Mouse (Mus musculus): ENCODE data around the gene Slc3a1. TPM values are rescaled to one million over a fixed set of nuclear protein-coding genes. Genes with fewer than 3 reads are reported as not detected.

Gene Slc3a1
- polyA plus RNA-seq, 1 experiment: not detected

GRCm38 (mm10) chr17:85071088-85071775 is 43.1 kb downstream of the Slc3a1 start:
- WGBS: 90% methylated on average over 8 of the region's 8 CpGs
- no peak overlapping the region for H3K27ac ChIP-seq (ENCODE audit: insufficient read depth, low read depth, low read length)
- H3K4me3 ChIP-seq (ENCODE audit: insufficient read depth, low read depth, low read length): no peak overlapping the region
- TF ChIP-seq CTCF (IDR thresholded peaks at IDR 0.05; ENCODE audit: insufficient read depth, low read depth, low read length) (no peak), POLR2A (IDR thresholded peaks at IDR 0.05; ENCODE audit: insufficient read depth, low read depth, low read length) (no peak)
- peaks cover 18% of the 10 kb centered on the region for H3K4me1 ChIP-seq (ENCODE audit: control insufficient read depth, insufficient read depth, low read length)

DNA sequence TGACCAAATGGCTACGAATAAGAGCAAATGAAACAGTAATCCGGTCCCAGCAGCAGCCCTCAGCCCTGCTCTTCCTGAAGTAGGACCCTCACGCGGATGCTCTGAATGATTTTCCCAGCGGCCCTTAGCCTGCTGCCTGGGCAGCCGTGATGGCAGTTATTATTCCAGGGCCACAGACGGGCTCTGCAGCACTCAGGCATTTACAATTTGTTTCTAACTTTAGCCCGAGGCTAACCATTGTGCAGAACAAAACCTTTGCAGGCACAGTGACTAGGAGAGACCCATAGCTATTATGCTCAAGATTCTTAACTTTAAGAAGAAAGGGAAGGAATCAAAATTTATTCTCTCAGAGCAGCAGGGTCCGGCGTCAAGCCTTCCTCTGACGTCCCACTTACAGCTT is 44.2 kb downstream of the Slc3a1 start:
- H3K4me1 ChIP-seq (ENCODE audit: control insufficient read depth, insufficient read depth, low read length): peaks cover 16% of the 10 kb centered on the region
- no peak for TF ChIP-seq POLR2A (IDR thresholded peaks at IDR 0.05; ENCODE audit: insufficient read depth, low read depth, low read length)
- TF ChIP-seq CTCF (IDR thresholded peaks at IDR 0.05; ENCODE audit: insufficient read depth, low read depth, low read length): no peak
- H3K27ac ChIP-seq (ENCODE audit: insufficient read depth, low read depth, low read length): 0 out of 2 replicates have a peak overlapping the region, but pooled peaks have one; percentile 67
- 31% methylated on average over 11 of the region's 11 CpGs for WGBS
- H3K4me3 ChIP-seq (ENCODE audit: insufficient read depth, low read depth, low read length): no peak overlapping the region

DNA sequence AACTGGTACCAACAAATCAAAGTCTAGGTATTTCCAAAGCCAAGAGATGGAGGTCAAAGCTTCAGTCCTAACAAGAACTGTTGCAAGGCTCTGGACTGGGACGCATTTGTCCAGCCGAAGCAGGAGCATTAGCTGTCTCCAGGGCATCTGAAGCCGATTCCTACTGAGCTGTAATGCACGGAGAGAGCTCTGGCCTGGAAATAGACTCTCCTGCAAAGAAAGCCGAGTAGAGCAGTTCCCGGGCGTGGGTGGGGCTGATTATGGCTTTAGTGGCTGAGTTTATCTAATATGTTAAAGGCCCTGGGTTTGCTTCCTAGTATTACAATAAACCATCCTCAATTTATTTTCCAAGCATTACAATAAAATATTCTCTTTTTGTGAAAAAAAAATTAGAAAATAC is 45.0 kb downstream of the Slc3a1 start:
- peak overlapping the region; percentile 67; the same call in 1 of the 2 replicates for H3K27ac ChIP-seq (ENCODE audit: insufficient read depth, low read depth, low read length)
- TF ChIP-seq POLR2A (IDR thresholded peaks at IDR 0.05; ENCODE audit: insufficient read depth, low read depth, low read length) (no peak), CTCF (IDR thresholded peaks at IDR 0.05; ENCODE audit: insufficient read depth, low read depth, low read length) (no peak)
- H3K4me3 ChIP-seq (ENCODE audit: insufficient read depth, low read depth, low read length): no peak overlapping the region
- H3K4me1 ChIP-seq (ENCODE audit: control insufficient read depth, insufficient read depth, low read length): peaks cover 15% of the 10 kb centered on the region
- WGBS: 24% methylated on average over 7 of the region's 7 CpGs

DNA sequence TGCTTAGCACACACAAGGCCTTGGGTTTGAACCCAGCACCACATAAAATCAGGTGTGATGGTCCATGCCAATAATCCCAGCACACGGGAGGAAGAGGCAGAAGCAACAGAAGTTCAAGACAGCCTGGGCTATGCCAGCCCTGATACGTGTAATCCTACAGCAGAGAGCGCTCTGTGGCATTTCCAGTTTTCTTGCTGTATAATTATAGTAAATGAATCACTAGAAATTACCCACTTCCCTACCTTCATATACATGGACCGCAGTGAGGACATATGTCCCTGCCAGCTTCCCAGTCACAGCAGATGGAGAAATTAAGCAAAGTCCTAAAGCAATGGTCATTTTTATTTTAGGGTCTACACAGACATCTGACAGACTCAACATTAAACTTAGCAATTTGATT is 45.9 kb downstream of the Slc3a1 start:
- Histone ChIP-seq H3K27ac (ENCODE audit: insufficient read depth, low read depth, low read length) (no peak overlapping the region), H3K4me1 (ENCODE audit: control insufficient read depth, insufficient read depth, low read length) (peaks cover 15% of the 10 kb centered on the region)
- 41% methylated on average over 4 of the region's 4 CpGs for WGBS

DNA sequence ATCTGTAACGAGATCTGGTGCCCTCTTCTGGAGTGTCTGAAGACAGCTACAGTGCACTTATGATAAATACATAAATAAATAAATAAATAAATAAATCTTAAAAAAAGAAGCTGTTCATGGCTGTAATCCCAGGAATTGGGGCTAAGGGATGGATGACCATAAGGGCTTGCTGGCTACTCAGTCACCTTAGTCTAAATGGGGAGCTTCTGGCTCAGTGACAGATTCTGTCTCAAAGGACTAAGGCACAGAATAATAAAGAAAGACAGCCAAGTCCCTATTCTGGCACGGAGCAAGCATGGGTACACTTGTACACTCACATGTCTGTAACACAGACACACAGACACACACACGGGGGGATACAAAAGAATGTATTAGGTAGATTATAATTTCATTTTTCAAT is 51.1 kb downstream of the Slc3a1 start:
- TF ChIP-seq POLR2A (IDR thresholded peaks at IDR 0.05; ENCODE audit: insufficient read depth, low read depth, low read length) (no peak), CTCF (IDR thresholded peaks at IDR 0.05; ENCODE audit: insufficient read depth, low read depth, low read length) (no peak)
- peaks cover 5% of the 10 kb centered on the region; the same call in 1 of the 2 replicates for H3K4me1 ChIP-seq (ENCODE audit: control insufficient read depth, insufficient read depth, low read length)
- no peak overlapping the region for H3K27ac ChIP-seq (ENCODE audit: insufficient read depth, low read depth, low read length)
- no peak overlapping the region for H3K4me3 ChIP-seq (ENCODE audit: insufficient read depth, low read depth, low read length)
- WGBS: 66% methylated on average over 3 of the region's 3 CpGs

More for the DNA sequence above, 45.9 kb downstream of the Slc3a1 start:
- no peak for TF ChIP-seq CTCF (IDR thresholded peaks at IDR 0.05; ENCODE audit: insufficient read depth, low read depth, low read length)
- TF ChIP-seq POLR2A (IDR thresholded peaks at IDR 0.05; ENCODE audit: insufficient read depth, low read depth, low read length): no peak
- H3K4me3 ChIP-seq (ENCODE audit: insufficient read depth, low read depth, low read length): no peak overlapping the region

DNA sequence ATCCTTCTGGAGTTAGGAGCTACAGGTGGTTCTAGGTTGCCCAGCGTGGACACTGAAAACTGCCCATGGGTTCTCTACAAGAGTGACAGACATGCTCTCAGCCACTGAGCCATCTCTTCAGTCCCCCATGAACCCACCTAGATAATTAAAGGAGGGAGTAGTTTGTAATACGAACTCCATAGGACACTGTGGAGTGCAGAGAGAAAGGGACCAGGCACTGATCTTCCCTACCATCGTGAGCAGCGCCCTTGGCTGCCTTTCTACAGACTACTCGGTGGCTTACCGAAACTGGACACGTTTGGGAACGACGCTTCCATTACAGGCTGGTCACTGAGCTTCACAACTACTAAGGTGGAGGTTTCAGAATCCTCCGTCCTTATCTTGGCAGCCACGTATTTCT is 52.6 kb downstream of the Slc3a1 start:
- TF ChIP-seq CTCF (IDR thresholded peaks at IDR 0.05; ENCODE audit: insufficient read depth, low read depth, low read length) (no peak), POLR2A (IDR thresholded peaks at IDR 0.05; ENCODE audit: insufficient read depth, low read depth, low read length) (no peak)
- Histone ChIP-seq H3K4me3 (ENCODE audit: insufficient read depth, low read depth, low read length) (no peak overlapping the region), H3K4me1 (ENCODE audit: control insufficient read depth, insufficient read depth, low read length) (no peaks in the 10 kb centered on the region), H3K27ac (ENCODE audit: insufficient read depth, low read depth, low read length) (no peak overlapping the region)
- WGBS: 94% methylated on average over 11 of the region's 11 CpGs

DNA sequence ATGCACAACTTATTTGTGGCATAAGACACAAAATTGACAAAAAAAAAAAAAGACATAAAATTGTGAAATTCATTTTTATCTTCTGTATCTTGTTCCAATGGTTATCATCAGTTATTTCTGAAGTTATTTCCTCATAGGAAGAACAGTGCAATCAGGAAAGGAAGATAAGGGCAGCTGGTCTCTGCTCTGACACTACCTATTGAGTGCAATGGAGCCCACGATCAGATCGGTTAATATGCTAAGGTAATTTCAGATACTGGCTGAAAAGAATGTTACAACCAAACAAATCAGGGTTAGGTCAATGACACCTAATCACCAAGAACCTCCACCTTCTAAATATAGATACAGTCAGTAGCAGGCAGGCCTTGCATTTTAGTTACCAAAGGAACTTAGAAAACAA is 57.2 kb downstream of the Slc3a1 start:
- TF ChIP-seq POLR2A (IDR thresholded peaks at IDR 0.05; ENCODE audit: insufficient read depth, low read depth, low read length) (no peak), CTCF (IDR thresholded peaks at IDR 0.05; ENCODE audit: insufficient read depth, low read depth, low read length) (no peak)
- H3K4me1 ChIP-seq (ENCODE audit: control insufficient read depth, insufficient read depth, low read length): peaks cover 10% of the 10 kb centered on the region
- H3K4me3 ChIP-seq (ENCODE audit: insufficient read depth, low read depth, low read length): no peak overlapping the region
- H3K27ac ChIP-seq (ENCODE audit: insufficient read depth, low read depth, low read length): no peak overlapping the region
- WGBS: 95% methylated on average over 2 of the region's 2 CpGs

GRCm38 (mm10) chr17:85086501-85086900 is 58.3 kb downstream of the Slc3a1 start:
- Histone ChIP-seq H3K4me1 (ENCODE audit: control insufficient read depth, insufficient read depth, low read length) (peaks cover 10% of the 10 kb centered on the region), H3K4me3 (ENCODE audit: insufficient read depth, low read depth, low read length) (no peak overlapping the region), H3K27ac (ENCODE audit: insufficient read depth, low read depth, low read length) (no peak overlapping the region)
- no peak for TF ChIP-seq CTCF (IDR thresholded peaks at IDR 0.05; ENCODE audit: insufficient read depth, low read depth, low read length)
- TF ChIP-seq POLR2A (IDR thresholded peaks at IDR 0.05; ENCODE audit: insufficient read depth, low read depth, low read length): no peak
- 44% methylated on average over 1 of the region's 1 CpGs for WGBS

DNA sequence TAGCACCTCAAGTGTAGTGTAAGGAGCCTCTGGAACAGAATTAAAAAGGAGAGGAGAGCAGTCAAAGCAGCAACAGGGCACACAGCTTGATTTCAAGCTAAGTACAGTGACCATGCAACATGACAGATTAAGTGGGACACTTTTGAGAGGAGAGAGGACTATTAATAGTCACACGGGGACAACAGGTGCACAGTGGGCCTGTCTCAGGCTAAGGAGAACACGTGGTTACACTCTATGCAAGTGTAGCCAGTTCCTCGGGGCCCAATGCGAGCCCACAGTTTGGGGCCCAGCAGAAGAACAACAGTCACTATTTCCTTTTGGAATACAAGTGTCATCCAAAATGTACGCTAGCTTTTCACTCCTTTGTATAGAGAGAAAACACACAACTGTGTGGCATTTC is 59.4 kb downstream of the Slc3a1 start:
- no peak for TF ChIP-seq POLR2A (IDR thresholded peaks at IDR 0.05; ENCODE audit: insufficient read depth, low read depth, low read length)
- TF ChIP-seq CTCF (IDR thresholded peaks at IDR 0.05; ENCODE audit: insufficient read depth, low read depth, low read length): no peak
- Histone ChIP-seq H3K27ac (ENCODE audit: insufficient read depth, low read depth, low read length) (no peak overlapping the region), H3K4me3 (ENCODE audit: insufficient read depth, low read depth, low read length) (no peak overlapping the region), H3K4me1 (ENCODE audit: control insufficient read depth, insufficient read depth, low read length) (peaks cover 10% of the 10 kb centered on the region)
- 90% methylated on average over 5 of the region's 5 CpGs for WGBS
